Mouse (Mus musculus): ENCODE data around the gene H1f0. TPM values are rescaled to one million over a fixed set of nuclear protein-coding genes. Genes with fewer than 3 reads are reported as not detected.

Gene H1f0
- total RNA-seq, 4 experiments from 2014 or later: 84.9 to 94.2 (median 89.5) TPM

DNA sequence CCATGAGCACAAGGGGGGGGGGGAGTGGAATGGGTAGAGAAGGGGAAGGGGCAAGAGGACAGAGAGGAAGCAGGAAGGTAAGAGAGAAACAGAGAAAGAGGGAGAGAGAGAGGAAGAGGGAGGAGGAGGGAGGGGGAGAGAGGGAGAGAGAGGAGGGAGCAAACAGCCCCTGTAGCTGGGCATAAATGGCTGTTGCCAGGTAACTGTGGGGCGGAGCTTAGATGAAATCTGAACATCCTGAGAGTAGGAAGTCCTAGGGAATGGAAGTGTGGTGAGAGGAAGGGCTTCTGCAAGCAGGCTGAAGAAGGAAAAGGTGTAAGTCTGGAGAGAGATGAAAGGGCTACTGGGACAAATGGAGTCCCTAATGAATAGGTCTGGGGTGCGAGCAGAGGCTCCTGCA is 38.0 kb downstream of the H1f0 start:
- no peak for DNase-seq (ENCODE audit: low spot score in 2 of 2)

GRCm38 (mm10) chr15:79067631-79068030 is 39.4 kb downstream of the H1f0 start:
- DNase-seq (ENCODE audit: low spot score in 2 of 2): no peak

GRCm38 (mm10) chr15:79068416-79068815 is 40.2 kb downstream of the H1f0 start:
- DNase-seq (ENCODE audit: low spot score in 2 of 2): no peak

- DNase-seq (ENCODE audit: low spot score in 2 of 2): no peak
Observed at GRCm38 (mm10) chr15:79071117-79072039, 43.1 kb downstream of the H1f0 start.

- DNase-seq (ENCODE audit: low spot score in 2 of 2): no peak
Observed at GRCm38 (mm10) chr15:79073752-79074151, 45.5 kb downstream of the H1f0 start.

DNA sequence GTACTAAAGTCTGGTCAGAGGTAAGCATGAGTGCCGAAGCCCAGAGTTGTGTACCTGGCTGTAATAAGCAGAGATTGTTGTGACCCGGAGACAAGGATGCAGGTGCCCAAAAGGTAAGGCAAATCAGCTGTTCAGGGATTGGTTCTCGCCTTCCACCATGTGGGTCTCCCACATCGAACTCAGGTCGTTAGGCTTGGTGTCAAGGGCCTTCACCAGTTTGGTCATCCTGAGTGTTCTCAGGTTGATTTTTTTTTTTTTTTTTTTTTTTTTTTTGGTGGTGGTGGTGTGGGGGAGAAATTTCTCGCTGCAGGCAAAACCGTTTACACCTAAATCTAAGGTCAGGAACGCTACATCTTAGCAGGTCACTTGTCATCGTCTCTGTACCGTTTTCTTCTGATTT is 46.2 kb downstream of the H1f0 start:
- no peak for DNase-seq (ENCODE audit: low spot score in 2 of 2)

DNA sequence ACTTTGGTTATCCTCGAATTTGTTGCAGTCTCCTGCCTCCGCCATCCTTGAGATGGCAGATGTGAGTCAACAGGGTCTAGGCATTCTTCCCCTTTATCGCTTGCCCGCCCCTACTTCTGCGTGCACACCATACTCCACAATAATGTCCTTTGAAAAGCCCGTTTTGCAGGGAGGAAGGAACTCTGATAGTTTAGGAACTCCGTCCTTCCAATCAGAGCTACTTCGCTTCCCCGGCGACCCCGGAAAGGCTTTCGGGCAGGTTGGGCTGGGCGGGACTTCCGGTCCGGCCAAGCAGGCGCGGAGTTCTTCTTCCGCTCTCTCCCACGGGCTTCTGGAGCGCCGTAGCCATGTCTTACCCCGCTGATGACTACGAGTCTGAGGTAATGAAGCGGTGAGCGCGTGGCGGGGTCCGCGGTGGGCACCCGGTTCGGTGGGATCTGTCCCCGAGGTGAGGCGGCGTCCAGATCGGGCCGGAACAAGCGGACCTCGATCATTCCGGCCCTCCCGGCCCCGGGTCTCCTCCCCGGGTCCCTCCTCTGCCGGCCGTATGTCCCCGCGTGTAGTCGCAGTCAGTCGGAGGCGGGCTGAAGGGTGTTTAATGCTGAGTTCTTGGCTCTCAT is 46.8 kb downstream of the H1f0 start, which contains the start of gene Eif3l:
Gene Eif3l, plus strand, starts transcription at position 267 of the 620 bp plus-strand sequence.
- peak; percentile 66 to 83 for DNase-seq (ENCODE audit: low spot score in 2 of 2)

DNA sequence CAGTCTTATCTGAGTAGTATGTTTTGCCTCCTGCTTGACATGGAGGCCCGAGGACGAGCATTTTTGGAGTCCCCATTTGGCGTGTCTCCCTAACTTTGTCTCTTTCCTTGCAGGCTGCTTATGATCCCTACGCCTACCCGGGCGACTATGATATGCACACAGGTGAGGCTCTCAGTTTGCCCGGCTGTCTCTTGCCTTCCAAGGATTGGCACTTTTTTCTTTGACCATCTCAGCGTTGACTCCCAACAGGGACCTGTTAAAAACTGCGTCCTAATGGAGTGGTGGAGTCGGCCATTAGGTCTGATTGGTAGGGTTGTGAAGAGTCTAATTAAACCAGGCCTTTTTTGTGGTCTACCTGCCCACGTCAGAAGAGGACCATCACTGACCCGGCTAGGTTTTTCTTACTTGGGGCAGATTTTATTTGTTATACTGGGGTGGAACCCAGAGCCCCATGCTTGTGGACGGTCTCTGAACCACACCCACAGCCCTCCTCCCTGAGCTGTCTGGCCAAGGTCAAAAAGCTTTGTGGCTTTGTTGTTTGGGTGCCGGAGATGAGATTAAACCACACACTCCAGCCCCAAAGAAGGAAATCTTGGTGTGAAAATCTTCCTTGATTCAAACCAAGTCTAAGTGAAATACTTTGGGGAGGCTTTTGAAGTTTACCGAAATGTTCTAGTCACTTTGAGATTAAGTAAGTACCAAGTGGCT is 47.6 kb downstream of the H1f0 start:
- no peak for DNase-seq (ENCODE audit: low spot score in 2 of 2)

- DNase-seq (ENCODE audit: low spot score in 2 of 2): no peak
Observed at GRCm38 (mm10) chr15:79079567-79079966, 51.3 kb downstream of the H1f0 start.

Small RNA genes within 50 kb of the gene (microRNA-seq; reads per million reads assigned to microRNA genes)
- 0 to 0.22 reads per million in 2 experiments for gene Mir6956

Other genes starting within 250 kb of the H1f0 start
- gene Card10, start 225.4 kb upstream of the H1f0 start, total RNA-seq (2022): 1 to 10 TPM; 4.9 to 5.4 (median 5.0) TPM
- 10 to 100 TPM; 16.8 to 22.9 (median 20.1) TPM for gene Cdc42ep1, start 185.8 kb upstream of the H1f0 start, total RNA-seq (2022)
- not detected for gene Lgals2, start 172.9 kb upstream of the H1f0 start, total RNA-seq (2022)
- 10 to 100 TPM; 53.5 to 64.7 (median 57.6) TPM for gene Gga1, start 151.3 kb upstream of the H1f0 start, total RNA-seq (2022)
- under 1 TPM in 2 of 4 experiments, not detected in 2; 0.36 to 0.46 TPM for gene Gm49510, start 128.8 kb upstream of the H1f0 start, total RNA-seq (2022)
- 10 to 100 TPM; 26.2 to 38.6 (median 32.2) TPM for gene Sh3bp1, start 128.7 kb upstream of the H1f0 start, total RNA-seq (2022)
- 100 to 1,000 TPM; 157 to 176 (median 166) TPM for gene Pdxp, start 114.5 kb upstream of the H1f0 start, total RNA-seq (2022)
- gene Lgals1, start 101.7 kb upstream of the H1f0 start, total RNA-seq (2022): 10 to 100 TPM; 19.2 to 31.4 (median 26.5) TPM
- gene Nol12, start 93.5 kb upstream of the H1f0 start, total RNA-seq (2022): 10 to 100 TPM; 35.8 to 43.5 (median 39.9) TPM
- 10 to 100 TPM; 10.8 to 16.3 (median 11.7) TPM for gene Triobp, start 80.7 kb upstream of the H1f0 start, total RNA-seq (2022)
- under 1 TPM in 3 of 4 experiments, not detected in 1; 0.30 to 0.72 (median 0.37) TPM for gene Galr3, start 13.4 kb downstream of the H1f0 start, total RNA-seq (2022)
- gene Ankrd54, start 34.4 kb downstream of the H1f0 start, total RNA-seq (2022): 10 to 100 TPM; 16.5 to 20.1 (median 18.4) TPM
- gene Eif3l, start 46.7 kb downstream of the H1f0 start, total RNA-seq (2022): 10 to 100 TPM; 73.8 to 77.0 (median 75.3) TPM
- 10 to 100 TPM; 28.9 to 32.0 (median 30.4) TPM for gene Micall1, start 80.4 kb downstream of the H1f0 start, total RNA-seq (2022)
- gene Polr2f, start 112.6 kb downstream of the H1f0 start, total RNA-seq (2022): 100 to 1,000 TPM in 2 of 4 experiments, 10 to 100 TPM in 2; 83.7 to 108 (median 99.6) TPM
- 10 to 100 TPM; 10.1 to 14.4 (median 11.3) TPM for gene 1700088E04Rik, start 112.8 kb downstream of the H1f0 start, total RNA-seq (2022)
- gene Sox10, start 136.8 kb downstream of the H1f0 start, total RNA-seq (2022): 10 to 100 TPM; 30.5 to 36.3 (median 32.6) TPM
- 10 to 100 TPM; 47.2 to 56.8 (median 52.7) TPM for gene Pick1, start 200.7 kb downstream of the H1f0 start, total RNA-seq (2022)
- gene Gm49486, start 200.9 kb downstream of the H1f0 start, total RNA-seq (2022): 1 to 10 TPM in 1 of 4 experiments, under 1 TPM in 3; 0.18 to 1.2 (median 0.63) TPM
- gene Slc16a8, start 226.3 kb downstream of the H1f0 start, total RNA-seq (2022): under 1 TPM in 3 of 4 experiments, not detected in 1; 0.53 to 0.91 (median 0.57) TPM

Data from left cerebral cortex, adult 8-10 months (tissue).